Mouse (Mus musculus) heart, postnatal 0 days (tissue): ENCODE measurements around the gene Tmem121. TPM values are rescaled to one million over a fixed set of nuclear protein-coding genes. Genes with fewer than 3 reads are reported as not detected.

ENCODE experiments used
- ATAC-seq: fragments of 200-750 bp; cut with Nextera tagmentation; 2 replicates; pipeline ENCODE4 v1.8.0; 2017; ENCODE audit warnings: low read depth, moderate number of reproducible peaks, moderate library complexity; ENCODE audit not compliant: insufficient read depth
- DNase-seq: peaks from one replicate; pipeline ENCODE4 v3.0.0-alpha.2; 2016; ENCODE audit warnings: low spot score
- H3K27ac ChIP-seq: fragments of 300-500 bp; sonication (generic); 2 replicates; pipeline ENCODE4 v1.5.1; 2014; ENCODE audit warnings: low read depth, mild to moderate bottlenecking
- H3K27me3 ChIP-seq: fragments of 300-500 bp; sonication (generic); 2 replicates; pipeline ENCODE4 v1.6.1; 2014; ENCODE audit warnings: low read length, mixed read lengths; ENCODE audit not compliant: control insufficient read depth, insufficient read depth
- H3K36me3 ChIP-seq: fragments of 300-500 bp; sonication (generic); replicated peaks from 2 replicates; pipeline ENCODE4 v1.6.1; 2014; ENCODE audit warnings: low read length, mixed read lengths; ENCODE audit not compliant: control insufficient read depth, insufficient read depth
- H3K4me1 ChIP-seq: fragments of 300-500 bp; sonication (generic); 2 replicates; pipeline ENCODE4 v1.6.1; 2014; ENCODE audit warnings: antibody characterized with exemption; ENCODE audit not compliant: control insufficient read depth, insufficient read depth
- H3K4me2 ChIP-seq: fragments of 300-500 bp; sonication (generic); 2 replicates; pipeline ENCODE4 v1.6.1; 2014; ENCODE audit warnings: low read depth, mild to moderate bottlenecking, low read length, moderate library complexity
- H3K4me3 ChIP-seq: fragments of 300-500 bp; sonication (generic); 2 replicates; pipeline ENCODE4 v1.5.1; 2014; ENCODE audit warnings: low read depth, low read length
- H3K9ac ChIP-seq: fragments of 300-500 bp; sonication (generic); replicated peaks from 2 replicates; pipeline ENCODE4 v1.6.1; 2014; ENCODE audit warnings: low read depth, low read length, mixed read lengths
- H3K9me3 ChIP-seq: fragments of 300-500 bp; sonication (generic); replicated peaks from 2 replicates; pipeline ENCODE4 v1.6.1; 2016; ENCODE audit warnings: low read length; ENCODE audit not compliant: control insufficient read depth
- CTCF ChIP-seq: IDR thresholded peaks from 2 replicates; pipeline ENCODE4 v1.5.1; 2016; ENCODE audit warnings: antibody characterized with exemption, control low read depth, low read depth
- EP300 ChIP-seq: IDR thresholded peaks from 2 replicates; pipeline ENCODE4 v1.6.1; 2016; ENCODE audit warnings: antibody characterized with exemption, low read depth
- WGBS: fragments of 180-500 bp; shearing (Covaris S2); extraction: QIAGEN DNeasy Blood & Tissue Kit; methylation state at CpG from one replicate; pipeline ENCODE4 v1.1.7; 2014; 5-methylcytosine and 5-hydroxymethylcytosine counted together
- polyA plus RNA-seq: library from polyadenylated mRNA; unstranded; fragments of >200 nt; fragmentation: Nextera tagmentation; extraction: Ambion mirVana; gene quantifications from 2 replicates; pipeline ENCODE4 v1.2.1, GENCODE M21; 2015
- total RNA-seq: library from RNA; depleted of rRNA; stranded (reverse); fragments of >200 nt; gene quantifications from 2 replicates; pipeline ENCODE4 v1.2.3, GENCODE M21; 2014; ENCODE audit warnings: low replicate concordance

Gene Tmem121
- total and polyA plus RNA-seq, 2 experiments from 2014 or later = 1.2 to 4.8 TPM

DNA sequence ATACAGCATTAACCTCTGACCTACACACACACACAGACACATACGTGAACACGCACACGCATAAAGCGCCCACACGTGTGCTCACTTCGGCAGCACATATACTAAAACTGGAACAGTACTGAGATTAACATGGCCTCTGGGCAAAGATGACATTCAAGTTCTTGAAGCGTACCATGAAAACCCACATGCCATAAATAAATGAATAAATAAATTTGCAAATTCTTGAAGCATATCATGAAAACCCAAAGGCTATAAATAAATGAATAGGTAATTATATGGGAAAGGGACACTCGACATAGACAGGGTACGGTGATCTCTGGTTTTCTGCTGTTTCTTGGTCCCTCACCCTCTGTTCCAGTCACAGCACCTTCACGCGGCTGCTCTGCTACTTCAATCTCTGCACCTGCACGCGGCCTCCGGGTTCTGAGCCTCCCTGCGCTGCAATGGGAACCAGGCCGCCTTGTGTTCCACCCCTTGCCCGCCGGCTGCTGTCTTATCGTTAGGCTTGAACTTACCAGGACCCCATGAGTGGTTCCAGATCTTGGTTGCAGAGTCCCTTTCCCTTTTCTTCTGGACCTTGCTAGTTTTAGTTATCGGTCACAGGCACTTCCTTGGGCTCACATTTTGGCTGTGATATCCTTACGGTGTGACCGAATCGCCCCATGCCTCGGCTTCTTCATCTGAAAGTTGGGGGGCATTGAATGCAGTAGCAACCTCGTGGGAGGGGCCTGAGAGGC is 28.5 kb downstream of the Tmem121 start:
- no peak for DNase-seq
- Histone ChIP-seq H3K36me3 (no peaks in the 10 kb centered on the region), H3K4me1 (no peaks in the 10 kb centered on the region), H3K4me3 (no peak overlapping the region), H3K9ac (no peak overlapping the region), H3K4me2 (no peak overlapping the region), H3K27me3 (no peaks in the 10 kb centered on the region), H3K9me3 (no peaks in the 10 kb centered on the region), H3K27ac (no peak overlapping the region)
- TF ChIP-seq EP300 (no peak), CTCF (no peak)
- ATAC-seq = no peak
- WGBS = 78% methylated on average over 25 of the region's 25 CpGs

DNA sequence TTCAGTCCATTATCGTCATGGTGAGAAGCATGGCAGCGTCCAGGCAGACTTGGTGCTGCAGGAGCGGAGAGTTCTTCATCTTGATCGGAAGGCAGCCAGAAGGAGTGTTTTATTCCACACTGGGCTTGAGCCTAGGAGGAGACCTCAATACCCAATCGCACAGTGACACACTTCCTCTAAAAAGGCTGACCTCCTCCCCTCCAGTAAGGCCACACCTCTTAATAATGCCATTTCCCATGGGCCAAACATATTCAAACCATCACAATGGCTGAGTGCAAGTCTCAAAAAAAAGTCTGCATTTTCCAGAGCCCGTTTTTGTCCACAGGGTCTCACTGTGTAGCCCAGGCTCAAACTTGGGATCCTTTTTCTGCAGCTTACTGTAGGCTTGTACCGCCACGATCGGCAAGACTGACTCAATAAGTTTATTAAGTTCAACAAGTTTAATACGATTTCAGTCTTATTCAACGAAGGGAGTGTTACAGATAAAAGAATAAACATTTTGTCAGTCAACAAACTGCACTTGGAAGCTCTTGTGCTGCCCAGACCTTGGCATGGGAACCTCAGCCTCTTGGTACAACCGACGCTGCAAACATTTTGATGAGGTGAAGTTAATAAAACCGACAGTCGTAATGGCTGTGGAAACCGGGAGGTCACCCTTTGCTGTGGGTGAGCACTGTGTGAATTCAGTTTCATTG is 29.4 kb downstream of the Tmem121 start:
- DNase-seq (no peak), ATAC-seq (no peak)
- no peak overlapping the region for H3K4me2 ChIP-seq
- no peaks in the 10 kb centered on the region for H3K27me3 ChIP-seq
- H3K36me3 ChIP-seq = no peaks in the 10 kb centered on the region
- no peak overlapping the region for H3K9ac ChIP-seq
- no peaks in the 10 kb centered on the region for H3K4me1 ChIP-seq
- no peak for TF ChIP-seq CTCF
- TF ChIP-seq EP300 = no peak
- no peak overlapping the region for H3K4me3 ChIP-seq
- H3K27ac ChIP-seq = no peak overlapping the region
- no peaks in the 10 kb centered on the region for H3K9me3 ChIP-seq
- WGBS = 78% methylated on average over 16 of the region's 16 CpGs

DNA sequence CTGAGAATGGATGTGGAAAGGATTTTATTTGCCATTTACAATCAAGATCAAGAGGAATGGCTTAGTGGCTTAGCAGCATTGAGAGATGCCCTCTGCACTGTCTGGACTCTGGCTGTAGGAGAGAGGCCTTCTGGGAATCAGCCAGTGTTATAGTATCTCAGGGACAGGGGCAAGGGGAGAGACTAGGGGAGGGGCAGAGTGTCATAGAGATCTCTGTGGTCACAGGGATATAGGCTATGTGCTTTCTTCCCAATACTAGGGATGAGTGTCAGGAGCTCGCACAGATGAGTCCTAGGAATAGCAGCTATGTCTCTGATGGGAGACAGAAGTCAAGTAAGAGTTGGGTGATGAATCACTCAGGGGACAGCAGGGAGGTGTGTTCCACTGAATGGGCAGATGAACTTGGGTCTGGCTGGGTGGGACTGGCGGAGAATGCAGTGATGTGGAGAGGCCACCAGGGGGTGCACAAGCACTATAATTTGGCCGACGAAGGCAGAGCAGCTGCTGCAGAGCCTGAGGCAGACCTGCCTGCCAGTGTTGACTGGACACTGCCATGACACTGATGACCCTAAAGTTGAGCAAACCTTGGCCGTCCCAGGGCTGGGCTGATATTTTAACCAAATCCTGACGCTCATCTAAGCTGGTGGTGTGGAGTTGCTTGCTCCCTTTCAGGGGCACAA is 30.1 kb downstream of the Tmem121 start:
- Histone ChIP-seq H3K4me3 (no peak overlapping the region), H3K36me3 (no peaks in the 10 kb centered on the region), H3K27ac (no peak overlapping the region), H3K4me2 (no peak overlapping the region), H3K27me3 (no peaks in the 10 kb centered on the region), H3K9ac (no peak overlapping the region), H3K9me3 (no peaks in the 10 kb centered on the region), H3K4me1 (no peaks in the 10 kb centered on the region)
- ATAC-seq (no peak), DNase-seq (peak; percentile 56)
- TF ChIP-seq CTCF (peak; percentile 68), EP300 (no peak)
- 10% methylated on average over 6 of the region's 6 CpGs for WGBS

DNA sequence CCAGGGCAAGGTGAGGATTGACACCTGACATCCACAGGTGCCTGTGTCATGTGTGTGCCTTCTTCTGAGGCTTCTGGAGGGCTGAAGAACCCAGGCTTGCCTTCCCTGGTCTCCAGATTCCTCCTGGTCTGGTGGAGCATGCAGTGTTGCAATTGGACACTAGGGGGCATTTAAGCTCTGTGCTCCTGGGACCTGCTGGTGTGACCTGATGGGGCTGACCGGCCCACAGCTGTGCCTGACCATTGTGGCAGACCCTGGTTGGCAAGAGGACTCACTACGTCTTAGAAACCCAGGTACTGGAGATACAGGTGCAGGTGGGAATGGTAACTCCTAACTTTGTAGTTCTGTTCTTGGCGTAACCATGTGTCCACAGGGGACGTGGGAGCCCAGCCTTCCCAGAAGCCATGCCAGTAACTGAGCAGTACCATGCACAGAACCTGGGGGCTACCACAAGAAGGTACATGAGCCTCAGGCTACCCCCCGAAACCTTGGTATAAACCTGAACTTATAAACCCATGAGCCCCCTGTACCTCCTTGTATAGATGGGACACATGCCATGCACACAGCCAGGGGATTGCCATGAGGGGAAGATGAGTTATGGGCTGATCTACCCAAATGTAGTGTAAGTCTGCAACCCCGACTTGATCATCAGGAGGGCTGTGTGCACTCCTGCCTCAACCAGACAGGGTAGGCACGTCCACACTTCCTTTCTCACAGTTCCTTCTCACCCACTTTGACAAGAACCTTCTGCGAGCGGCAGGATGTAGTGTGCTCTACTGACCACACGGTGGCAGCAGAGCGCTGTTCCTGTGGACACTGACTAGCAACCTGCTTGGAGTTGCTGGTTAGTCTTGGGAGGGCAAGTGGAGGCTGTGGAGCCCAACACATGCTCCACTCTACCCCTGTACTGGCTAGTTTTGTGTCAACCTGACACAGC is 31.8 kb downstream of the Tmem121 start:
- DNase-seq (peak; percentile 69), ATAC-seq (no peak)
- Histone ChIP-seq H3K36me3 (no peaks in the 10 kb centered on the region), H3K4me3 (no peak overlapping the region), H3K4me1 (no peaks in the 10 kb centered on the region), H3K4me2 (no peak overlapping the region), H3K9me3 (no peaks in the 10 kb centered on the region), H3K9ac (no peak overlapping the region), H3K27ac (no peak overlapping the region), H3K27me3 (no peaks in the 10 kb centered on the region)
- 27% methylated on average over 11 of the region's 11 CpGs for WGBS
- TF ChIP-seq CTCF (peak; percentile 97), EP300 (no peak)

DNA sequence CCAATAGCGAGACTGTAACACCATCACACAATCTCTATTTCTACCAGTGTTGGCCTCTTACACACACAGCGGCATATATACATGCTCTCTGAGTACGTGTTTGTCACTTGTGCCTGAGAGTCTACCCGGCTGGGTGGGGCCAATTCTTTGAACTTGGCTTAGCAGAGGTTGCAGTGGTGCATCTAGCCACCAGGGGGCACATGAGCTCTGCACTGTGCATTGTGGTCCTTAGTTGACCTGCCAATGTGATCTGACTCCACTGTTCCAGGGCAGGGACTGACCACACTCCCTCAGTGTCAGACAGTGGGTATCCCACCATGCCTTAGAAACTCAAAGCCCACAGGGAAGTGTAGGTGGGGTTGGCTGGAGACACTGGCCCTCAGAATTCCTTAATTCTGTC is 34.1 kb downstream of the Tmem121 start:
- TF ChIP-seq EP300 = no peak
- peak; percentile 63 for TF ChIP-seq CTCF
- Histone ChIP-seq H3K4me2 (no peak overlapping the region), H3K4me3 (no peak overlapping the region), H3K9ac (no peak overlapping the region), H3K4me1 (no peaks in the 10 kb centered on the region), H3K27ac (no peak overlapping the region), H3K27me3 (no peaks in the 10 kb centered on the region), H3K36me3 (no peaks in the 10 kb centered on the region), H3K9me3 (no peaks in the 10 kb centered on the region)
- ATAC-seq = peak; percentile 24; the same call in 1 of the 2 replicates
- 45% methylated on average over 4 of the region's 4 CpGs for WGBS
- DNase-seq = no peak
